Mouse (Mus musculus): Measurements from ENCODE around the gene Rbm47.

DNA sequence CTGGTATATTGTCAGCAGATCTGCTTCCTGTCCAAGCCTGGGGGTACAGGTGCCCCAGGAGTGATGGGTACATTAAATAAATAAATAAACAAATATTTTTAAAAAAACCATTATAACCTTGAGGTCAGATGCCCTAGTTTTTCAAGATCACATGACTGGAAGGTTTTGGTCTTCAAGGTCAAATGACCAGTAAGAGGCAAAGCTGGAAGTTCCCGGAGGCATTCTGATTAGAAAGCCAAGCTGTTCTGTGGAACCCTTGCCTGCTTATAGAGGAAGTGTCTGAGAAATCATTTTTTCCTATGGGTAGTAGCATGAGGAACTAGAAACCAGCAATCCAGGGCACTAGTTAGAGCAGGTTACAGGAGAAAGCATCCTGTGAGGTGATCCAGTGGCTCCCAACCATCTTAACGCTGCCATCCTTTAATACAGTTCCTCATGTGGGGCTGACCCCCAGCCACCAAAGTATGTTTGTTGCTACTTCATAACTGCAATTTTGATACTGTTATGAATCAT is 157.4 kb downstream of the Rbm47 start:
- TF ChIP-seq CTCF (IDR thresholded peaks at IDR 0.05; ENCODE audit: control insufficient read depth, insufficient read depth, insufficient replicate concordance, low read depth, low read length) (no peak), POLR2A (IDR thresholded peaks at IDR 0.05; ENCODE audit: control insufficient read depth, low read depth, low read length) (no peak)
